Mouse (Mus musculus) mesoderm, embryonic 11.5 days (tissue): ENCODE measurements around the gene Habp4.

Experiments
- DNase-seq: peaks from one replicate; pipeline ENCODE4 v3.0.0-alpha.2; 2012; ENCODE audit warnings: low read depth, low spot score

Habp4 gene

GRCm38 (mm10) chr13:64161548-64161915, at the start of gene Habp4:
Gene Habp4 (plus strand): TSS chr13:64161824.
- DNase-seq = peak; percentile 99

- no peak for DNase-seq
Observed at GRCm38 (mm10) chr13:64117442-64117841, 44.2 kb upstream of the Habp4 start.

GRCm38 (mm10) chr13:64120760-64121159, 40.9 kb upstream of the Habp4 start:
- no peak for DNase-seq

- DNase-seq = no peak
Observed at GRCm38 (mm10) chr13:64123491-64124188, 38.0 kb upstream of the Habp4 start.

GRCm38 (mm10) chr13:64124886-64125285, 36.7 kb upstream of the Habp4 start:
- DNase-seq = no peak

GRCm38 (mm10) chr13:64126316-64126715, 35.3 kb upstream of the Habp4 start:
- DNase-seq = no peak

GRCm38 (mm10) chr13:64128858-64129615, 32.6 kb upstream of the Habp4 start, which contains the start of gene Slc35d2:
Gene Slc35d2 (minus strand): TSS chr13:64129368.
- DNase-seq = peak; percentile 22

- DNase-seq = peak; percentile 26
Observed at GRCm38 (mm10) chr13:64129616-64130375, 31.8 kb upstream of the Habp4 start.

- no peak for DNase-seq
Observed at GRCm38 (mm10) chr13:64150121-64150520, 11.5 kb upstream of the Habp4 start.

- peak; percentile 86 for DNase-seq
Observed at GRCm38 (mm10) chr13:64152241-64152669, 9.4 kb upstream of the Habp4 start.

- DNase-seq = peak; percentile 33
Observed at GRCm38 (mm10) chr13:64152671-64153082, 8.9 kb upstream of the Habp4 start.

- peak; percentile 98 for DNase-seq
Observed at GRCm38 (mm10) chr13:64153083-64153682, 8.4 kb upstream of the Habp4 start, which contains the start of gene Zfp367. Gene Zfp367 (minus strand): TSS chr13:64153202.

- peak; percentile 42 for DNase-seq
Observed at GRCm38 (mm10) chr13:64153751-64154267, 7.8 kb upstream of the Habp4 start.

- no peak for DNase-seq
Observed at GRCm38 (mm10) chr13:64154651-64155050, 7.0 kb upstream of the Habp4 start.

- peak; percentile 77 for DNase-seq
Observed at GRCm38 (mm10) chr13:64155171-64155571, 6.5 kb upstream of the Habp4 start.

- DNase-seq = no peak
Observed at GRCm38 (mm10) chr13:64156966-64157365, 4.7 kb upstream of the Habp4 start.

GRCm38 (mm10) chr13:64161916-64162611, 440 bp downstream of the Habp4 start:
- peak; percentile 13 for DNase-seq

GRCm38 (mm10) chr13:64162626-64163025, 1.0 kb downstream of the Habp4 start:
- DNase-seq = peak; percentile 56

- DNase-seq = no peak
Observed at GRCm38 (mm10) chr13:64163147-64163715, 1.6 kb downstream of the Habp4 start.

GRCm38 (mm10) chr13:64169746-64170145, 8.1 kb downstream of the Habp4 start:
- DNase-seq = no peak
